Comparison of ENCODE assay signal across 8 mouse cellular contexts in the genomic region with DNA sequence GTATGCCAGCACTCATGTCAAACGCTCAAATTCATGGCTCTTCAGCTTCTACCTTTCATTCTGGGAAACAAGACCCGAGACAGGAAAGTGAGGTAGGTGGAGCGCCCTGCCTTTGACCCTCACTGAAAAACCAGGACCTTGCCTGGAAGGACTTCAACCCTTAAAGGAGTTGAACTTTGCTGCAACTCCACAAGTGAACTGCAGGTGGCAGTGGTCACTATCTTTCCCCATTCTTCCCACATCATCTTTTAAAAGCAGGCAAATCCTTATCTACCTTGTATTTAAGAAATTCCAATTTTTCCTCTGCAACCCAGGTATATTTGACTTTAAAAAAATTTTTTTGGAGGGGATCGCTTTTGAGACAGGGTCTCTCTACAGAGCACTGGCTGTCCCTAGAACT. TPM values are rescaled to one million over a fixed set of nuclear protein-coding genes. Genes with fewer than 3 reads are reported as not detected.
DNase-seq lines count a peak whose midpoint lies in the region; ATAC-seq and TF ChIP-seq lines count a peak whose summit lies in the region.

No protein-coding gene starts in this region.

- WGBS in kidney, postnatal 0 days: 64% methylated on average over 4 of the region's 4 CpGs

- H3K9me3 ChIP-seq in kidney, postnatal 0 days (replicated peaks; ENCODE audit: low read length): no peaks in the 10 kb centered on the region

- no peaks in the 10 kb centered on the region for H3K27me3 ChIP-seq in kidney, postnatal 0 days (ENCODE audit: insufficient read depth, low read length)

- peak; percentile 73 for TF ChIP-seq CTCF in kidney, postnatal 0 days (IDR thresholded peaks at IDR 0.05; ENCODE audit: low read depth)

- H3K4me3 ChIP-seq in kidney, postnatal 0 days (replicated peaks; ENCODE audit: low read depth, low read length): no peak overlapping the region

- H3K36me3 ChIP-seq in kidney, postnatal 0 days (ENCODE audit: insufficient read depth, low read length): peaks cover 57% of the 10 kb centered on the region

- H3K27ac ChIP-seq in kidney, postnatal 0 days: no peak overlapping the region

- H3K4me1 ChIP-seq in kidney, postnatal 0 days (replicated peaks; ENCODE audit: insufficient read depth, low read length): no peaks in the 10 kb centered on the region

- no peak overlapping the region for H3K4me2 ChIP-seq in kidney, postnatal 0 days (ENCODE audit: low read length)

- ATAC-seq in kidney, postnatal 0 days (replicated peaks; ENCODE audit: low FRiP score, low read depth): no peak
- ATAC-seq in megakaryocyte, adult 5-6 weeks (ENCODE audit: poor library complexity, severe bottlenecking): peak; percentile 88
- no peak for ATAC-seq in cerebellum, adult (ENCODE audit: insufficient number of reproducible peaks, low FRiP score, low TSS enrichment)

- DNase-seq in kidney, postnatal 0 days (ENCODE audit: low spot score): peak; percentile 72
- DNase-seq in kidney, adult 11 months: no peak
- DNase-seq in ES-CJ7 (ENCODE audit: low read depth, low spot score): peak; percentile 82
- DNase-seq in embryo, embryonic 10.5 days (ENCODE audit: low spot score): peak; percentile 71
- no peak for DNase-seq in adrenal gland, postnatal 36 days
- no peak for DNase-seq in right cerebral cortex, postnatal 4 days

- H3K9ac ChIP-seq in kidney, postnatal 0 days (ENCODE audit: low read depth, low read length): no peak overlapping the region

RNA-seq across cellular contexts. Expression of gene Nqo1, which starts 8.4 kb away (rescaled TPM):
- 15.9 and 21.2 TPM in 2 replicates for polyA plus RNA-seq in kidney, postnatal 0 days (2015; fragmentation: Nextera tagmentation; extraction: Ambion mirVana)
- total RNA-seq in megakaryocyte, adult 5-6 weeks (2015): 1.6 and 2.0 TPM in 2 replicates
- 1.7 and 2.4 TPM in 2 replicates for total RNA-seq in megakaryocyte, adult 5-6 weeks (2017)
- total RNA-seq in adrenal gland, postnatal 36 days (2021): 1 to 10 TPM; 4.5 to 6.1 TPM

RNA-seq across cellular contexts. Expression of gene Nob1, which starts 13.5 kb away (rescaled TPM):
- 47.5 and 50.0 TPM in 2 replicates for polyA plus RNA-seq in kidney, postnatal 0 days (2015; fragmentation: Nextera tagmentation; extraction: Ambion mirVana)
- 16.1 and 16.2 TPM in 2 replicates for total RNA-seq in megakaryocyte, adult 5-6 weeks (2015)
- total RNA-seq in megakaryocyte, adult 5-6 weeks (2017): 8.7 and 12.6 TPM in 2 replicates
- 10 to 100 TPM; 28.5 to 35.5 TPM for total RNA-seq in adrenal gland, postnatal 36 days (2021)

RNA-seq across cellular contexts. Expression of gene Wwp2, which starts 24.8 kb away (rescaled TPM):
- 38.9 and 46.8 TPM in 2 replicates for polyA plus RNA-seq in kidney, postnatal 0 days (2015; fragmentation: Nextera tagmentation; extraction: Ambion mirVana)
- 37.4 and 50.0 TPM in 2 replicates for total RNA-seq in megakaryocyte, adult 5-6 weeks (2015)
- total RNA-seq in megakaryocyte, adult 5-6 weeks (2017): 55.5 and 74.5 TPM in 2 replicates
- total RNA-seq in adrenal gland, postnatal 36 days (2021): 10 to 100 TPM; 32.3 to 43.3 TPM

Comparison
In these comparisons a context has a peak if more than half of its experiments do, and no peak if none do; other contexts are left out.
1. DNase-seq: peak in kidney, postnatal 0 days (single experiment), ES-CJ7 (single experiment) and embryo, embryonic 10.5 days (single experiment); none in kidney, adult 11 months (single experiment), adrenal gland, postnatal 36 days (0 of 2) and right cerebral cortex, postnatal 4 days (single experiment).